ENCODE assay signal across 17 mouse cellular contexts in the genomic region with DNA sequence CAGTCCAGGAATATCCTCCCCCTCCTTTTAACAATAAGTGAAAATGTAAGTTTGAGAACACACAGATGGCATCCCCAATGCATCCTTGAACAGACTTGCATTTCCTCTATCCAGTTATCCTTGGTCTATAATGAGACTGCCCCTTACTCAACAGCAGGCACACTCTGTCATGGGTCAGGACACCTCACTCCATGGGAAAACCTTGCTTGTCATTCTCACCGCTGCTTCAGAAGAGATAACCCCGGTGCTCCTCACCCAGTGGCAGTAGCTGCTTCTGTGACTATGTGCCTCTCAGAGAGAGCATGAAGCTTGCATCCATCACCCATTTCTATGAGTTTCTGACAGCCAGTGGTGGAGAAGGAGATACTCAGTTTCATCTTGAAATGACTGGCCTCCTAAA. TPM values are rescaled to one million over a fixed set of nuclear protein-coding genes. Genes with fewer than 3 reads are reported as not detected.
A peak's percentile ranks its signal among the peaks of the same experiment; 100 is the strongest.
DNase-seq lines count a peak whose midpoint lies in the region.
"Had no signal": no experiment of that assay in that cellular context is flagged by ENCODE, and none has a peak within 500 bp of the region (broad histone marks: within the 10 kb centered on the region; RNA-seq: fewer than 3 reads in every experiment).

No protein-coding gene starts in this region.

- no peak overlapping the region for H3K27ac ChIP-seq in heart, embryonic 10.5 days

- DNase-seq in heart, adult 11 months: peak; percentile 52
- no peak for DNase-seq in heart, adult 18-20 months
- peak; percentile 69 for DNase-seq in heart, embryonic 10.5 days (ENCODE audit: low spot score)
- DNase-seq in heart, postnatal 4 days: no peak
- DNase-seq: adrenal gland, adult 2 months; adrenal gland, adult 8-10 months; adrenal gland, postnatal 10 days; adrenal gland, postnatal 14 days; adrenal gland, postnatal 25 days; adrenal gland, postnatal 36 days; B cell, adult 2 months; cerebellum, adult 11 months; cerebellum, adult 11-12 months; cerebellum, adult 18-20 months had no signal

- H3K4me3 ChIP-seq in heart, embryonic 10.5 days: no peak overlapping the region

- no peaks in the 10 kb centered on the region for H3K4me1 ChIP-seq in heart, embryonic 10.5 days

- H3K27me3 ChIP-seq in heart, embryonic 10.5 days (ENCODE audit: insufficient read depth, poor library complexity, severe bottlenecking): no peaks in the 10 kb centered on the region
- H3K27me3 ChIP-seq: CH12.LX, Patski had no signal

- WGBS in heart, embryonic 10.5 days: 52% methylated on average over 2 of the region's 2 CpGs

- H3K9me3 ChIP-seq in heart, embryonic 10.5 days: no peaks in the 10 kb centered on the region
- H3K9me3 ChIP-seq: G1E had no signal

- no peaks in the 10 kb centered on the region for H3K36me3 ChIP-seq in heart, embryonic 10.5 days
- H3K36me3 ChIP-seq: G1E had no signal

RNA-seq across cellular contexts. Expression of gene Lrp11, which starts 16.8 kb away (rescaled TPM):
- 1 to 10 TPM; 2.9 TPM for total RNA-seq in heart, adult 18-20 months (2021)
- 3.5 and 3.7 TPM in 2 replicates for polyA plus RNA-seq in heart, embryonic 10.5 days (2016; fragmentation: Nextera tagmentation; extraction: Ambion mirVana)
- 1 to 10 TPM; 1.4 to 1.5 TPM for total RNA-seq in heart, postnatal 4 days (2021)

Comparison
In these comparisons a context has a peak if more than half of its experiments do, and no peak if none do; other contexts are left out.
1. DNase-seq: peak in heart, adult 11 months (single experiment) and heart, embryonic 10.5 days (single experiment); none in heart, adult 18-20 months (0 of 2) and heart, postnatal 4 days (single experiment).